Mouse (Mus musculus) subcutaneous adipose tissue, adult 2 months (tissue): ENCODE data around the gene Mapkap1. TPM values are rescaled to one million over a fixed set of nuclear protein-coding genes. Genes with fewer than 3 reads are reported as not detected.

Experiments used
- polyA plus RNA-seq: library from polyadenylated mRNA; depleted of rRNA; stranded (reverse); fragments of >200 nt; gene quantifications from 2 replicates; pipeline ENCODE4 v1.2.3, GENCODE M21; 2012; ENCODE audit warnings: low replicate concordance; rRNA removed

Mapkap1 gene
- polyA plus RNA-seq, result 36.2 and 47.7 TPM in 2 replicates

DNA sequence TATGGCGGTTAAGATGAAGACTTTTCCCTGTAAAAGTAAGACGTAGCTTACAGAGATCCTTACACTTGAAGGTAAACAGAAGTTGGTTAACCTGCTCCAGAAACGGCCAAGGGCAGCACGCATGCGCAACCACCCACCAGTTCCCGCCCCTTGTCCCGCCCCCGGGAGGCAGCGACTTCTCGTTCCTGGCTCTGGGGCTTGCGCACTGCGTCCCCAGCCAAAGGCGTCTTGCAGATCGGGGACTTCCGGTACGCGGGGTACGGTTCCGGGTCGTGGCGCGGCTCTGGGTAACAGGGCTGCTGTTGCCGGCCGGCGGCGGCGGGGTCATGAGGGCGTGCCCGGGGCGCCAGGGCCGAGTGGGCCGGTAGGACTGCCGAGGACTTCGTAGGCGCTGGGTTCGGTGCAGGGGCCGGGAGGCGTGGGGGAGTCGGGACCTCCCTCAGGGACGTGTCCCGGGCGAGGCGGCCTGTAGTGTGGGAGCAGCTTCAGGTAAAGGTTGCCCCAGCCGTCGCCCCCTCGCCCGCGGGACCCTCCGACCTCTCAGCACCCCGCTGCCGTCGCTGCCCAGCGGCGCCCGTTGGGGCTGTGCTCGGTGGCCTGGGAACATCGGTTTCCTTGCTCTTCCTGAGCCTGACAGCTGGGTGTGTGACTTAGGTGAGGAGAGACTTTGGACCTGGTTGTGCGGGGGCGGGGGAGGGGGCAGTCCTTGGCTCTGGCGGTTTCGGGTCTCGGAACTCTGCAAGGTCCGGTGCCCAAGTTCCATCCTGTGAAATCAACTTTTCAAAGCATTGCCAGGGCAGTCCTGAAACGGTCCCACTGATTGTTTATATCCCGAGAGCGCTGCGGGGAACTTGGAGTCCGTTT, at the start of gene Mapkap1:
Gene Mapkap1, plus strand, starts transcription at position 171 of the 864 bp plus-strand sequence.

GRCm38 (mm10) chr2:34372305-34373301, 34.0 kb upstream of the Mapkap1 start, which contains the start of gene Pbx3:
Gene Pbx3 (minus strand): TSS chr2:34373142.

Other genes starting within 250 kb of the Mapkap1 start
- gene Pbx3, start 33.6 kb upstream of the Mapkap1 start, polyA plus RNA-seq, result 3.8 and 7.7 TPM in 2 replicates